Mouse (Mus musculus) intestine, postnatal 0 days (tissue): ENCODE measurements at regions not wholly inside any gene's neighbourhood (a gene's known extent, or its start where the extent isn't known, plus 50 kb on each side); places are given as distances from the start of the nearest gene placed in this dataset.

Source experiments
- ATAC-seq: fragments of 200-750 bp; cut with Nextera tagmentation; 2 replicates; pipeline ENCODE4 v1.8.0; 2017; ENCODE audit warnings: mild to moderate bottlenecking, moderate TSS enrichment, moderate library complexity
- H3K27ac ChIP-seq: fragments of 300-500 bp; sonication (generic); 2 replicates; pipeline ENCODE4 v1.5.1; 2014; ENCODE audit warnings: mild to moderate bottlenecking, low read depth, low read length, moderate library complexity
- H3K27me3 ChIP-seq: fragments of 300-500 bp; sonication (generic); replicated peaks from 2 replicates; pipeline ENCODE4 v1.6.1; 2014; ENCODE audit warnings: low read length, mixed read lengths; ENCODE audit not compliant: control insufficient read depth, insufficient read depth
- H3K36me3 ChIP-seq: fragments of 300-500 bp; sonication (generic); 2 replicates; pipeline ENCODE4 v1.6.1; 2014; ENCODE audit warnings: mild to moderate bottlenecking, moderate library complexity; ENCODE audit not compliant: control insufficient read depth, insufficient read depth
- H3K4me1 ChIP-seq: fragments of 300-500 bp; sonication (generic); replicated peaks from 2 replicates; pipeline ENCODE4 v1.6.1; 2014; ENCODE audit warnings: antibody characterized with exemption, low read length, mixed read lengths; ENCODE audit not compliant: control insufficient read depth, insufficient read depth
- H3K4me2 ChIP-seq: fragments of 300-500 bp; sonication (generic); replicated peaks from 2 replicates; pipeline ENCODE4 v1.6.1; 2014; ENCODE audit warnings: low read depth, mild to moderate bottlenecking, moderate library complexity
- H3K4me3 ChIP-seq: fragments of 300-500 bp; sonication (generic); 2 replicates; pipeline ENCODE4 v1.5.1; 2014; ENCODE audit warnings: low read depth, low read length
- H3K9ac ChIP-seq: fragments of 300-500 bp; sonication (generic); 2 replicates; pipeline ENCODE4 v1.6.1; 2014; ENCODE audit warnings: mild to moderate bottlenecking, low read depth, low read length
- H3K9me3 ChIP-seq: fragments of 300-500 bp; sonication (generic); 2 replicates; pipeline ENCODE4 v1.6.1; 2016; ENCODE audit warnings: mixed run types; ENCODE audit not compliant: control insufficient read depth
- CTCF ChIP-seq: sonication (generic); IDR thresholded peaks from 2 replicates; pipeline ENCODE4 v1.5.1; 2016; ENCODE audit warnings: low read depth, mild to moderate bottlenecking, control low read depth, antibody characterized with exemption, moderate library complexity
- WGBS: fragments of 180-500 bp; shearing (Covaris S2); extraction: QIAGEN DNeasy Blood & Tissue Kit; methylation state at CpG from one replicate; pipeline ENCODE4 v1.1.7; 2014; 5-methylcytosine and 5-hydroxymethylcytosine counted together

DNA sequence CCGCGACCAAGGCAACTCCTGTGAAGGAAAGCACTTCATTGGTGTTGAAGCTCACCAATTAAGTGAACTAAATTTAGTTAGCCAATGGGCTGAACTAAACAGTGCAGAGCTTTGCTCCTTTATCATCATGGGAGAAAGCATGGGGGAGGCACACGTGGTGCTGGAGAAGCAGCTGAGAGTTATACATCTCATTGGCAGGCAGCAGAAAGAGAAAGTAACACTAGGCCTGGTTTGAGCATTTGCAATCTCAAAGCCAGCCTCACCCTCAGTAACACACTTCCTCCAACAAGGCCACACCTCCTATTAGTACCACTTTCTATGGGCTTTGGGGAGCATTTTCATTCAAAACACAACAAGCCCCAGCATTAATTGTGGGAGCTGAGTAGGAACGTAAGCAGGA lies 109.4 kb downstream of the Ifng start:
- Histone ChIP-seq H3K27ac (no peak overlapping the region), H3K27me3 (no peaks in the 10 kb centered on the region), H3K4me3 (no peak overlapping the region), H3K9me3 (no peaks in the 10 kb centered on the region), H3K4me2 (no peak overlapping the region), H3K9ac (no peak overlapping the region), H3K36me3 (no peaks in the 10 kb centered on the region), H3K4me1 (no peaks in the 10 kb centered on the region)
- ATAC-seq, result no peak
- TF ChIP-seq CTCF, result no peak
- WGBS, result 74% methylated on average over 4 of the region's 4 CpGs

DNA sequence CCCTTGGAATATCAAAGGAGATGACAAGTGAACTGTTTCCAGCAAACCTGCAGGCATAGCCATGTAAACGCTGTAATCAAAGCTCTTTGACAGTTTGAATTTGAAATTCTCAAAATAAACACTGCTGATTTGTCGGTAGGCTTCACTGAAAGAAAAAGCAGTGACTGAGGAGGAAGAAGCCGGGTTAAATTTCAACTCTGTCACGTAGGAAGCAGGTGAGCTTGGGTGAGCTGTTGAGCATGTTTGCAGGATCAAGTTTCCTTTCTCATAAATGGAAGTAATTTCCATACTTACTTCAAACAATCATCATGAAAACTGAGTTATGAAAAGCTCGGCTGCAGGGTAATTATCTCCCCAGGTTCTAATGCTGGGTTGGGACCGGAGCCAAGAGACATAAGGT lies 118.0 kb downstream of the Ifng start:
- WGBS, result 32% methylated on average over 6 of the region's 6 CpGs
- no peaks in the 10 kb centered on the region for H3K9me3 ChIP-seq
- no peak for ATAC-seq
- H3K4me3 ChIP-seq, result no peak overlapping the region
- no peak for TF ChIP-seq CTCF
- no peaks in the 10 kb centered on the region for H3K36me3 ChIP-seq
- no peaks in the 10 kb centered on the region for H3K4me1 ChIP-seq
- no peaks in the 10 kb centered on the region for H3K27me3 ChIP-seq
- H3K9ac ChIP-seq, result no peak overlapping the region
- no peak overlapping the region for H3K27ac ChIP-seq
- no peak overlapping the region for H3K4me2 ChIP-seq

DNA sequence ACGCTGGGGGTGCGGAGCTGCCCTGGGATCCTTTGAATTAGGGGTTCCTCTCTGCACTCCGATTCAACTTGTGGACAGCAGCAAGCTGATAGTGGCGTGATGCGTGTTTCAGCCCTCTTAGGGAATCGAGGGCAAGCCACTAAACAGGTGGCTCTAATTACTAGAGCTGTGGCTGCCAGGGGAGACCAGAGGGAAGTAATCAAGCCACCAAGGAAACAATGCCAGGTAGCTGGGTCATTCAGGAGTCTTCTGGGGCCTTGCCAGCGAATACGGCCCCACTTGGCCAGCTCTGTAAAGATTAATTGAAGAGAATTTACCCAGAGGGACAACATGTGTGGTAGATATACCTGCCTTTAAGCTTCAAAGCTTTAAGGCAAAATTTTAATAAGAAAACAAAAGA lies 123.2 kb downstream of the Ifng start:
- no peaks in the 10 kb centered on the region for H3K4me1 ChIP-seq
- TF ChIP-seq CTCF, result no peak
- no peak overlapping the region for H3K4me2 ChIP-seq
- H3K4me3 ChIP-seq, result no peak overlapping the region
- H3K27me3 ChIP-seq, result no peaks in the 10 kb centered on the region
- no peaks in the 10 kb centered on the region for H3K36me3 ChIP-seq
- no peak overlapping the region for H3K9ac ChIP-seq
- no peak for ATAC-seq
- no peak overlapping the region for H3K27ac ChIP-seq
- WGBS, result 82% methylated on average over 8 of the region's 8 CpGs
- H3K9me3 ChIP-seq, result no peaks in the 10 kb centered on the region

DNA sequence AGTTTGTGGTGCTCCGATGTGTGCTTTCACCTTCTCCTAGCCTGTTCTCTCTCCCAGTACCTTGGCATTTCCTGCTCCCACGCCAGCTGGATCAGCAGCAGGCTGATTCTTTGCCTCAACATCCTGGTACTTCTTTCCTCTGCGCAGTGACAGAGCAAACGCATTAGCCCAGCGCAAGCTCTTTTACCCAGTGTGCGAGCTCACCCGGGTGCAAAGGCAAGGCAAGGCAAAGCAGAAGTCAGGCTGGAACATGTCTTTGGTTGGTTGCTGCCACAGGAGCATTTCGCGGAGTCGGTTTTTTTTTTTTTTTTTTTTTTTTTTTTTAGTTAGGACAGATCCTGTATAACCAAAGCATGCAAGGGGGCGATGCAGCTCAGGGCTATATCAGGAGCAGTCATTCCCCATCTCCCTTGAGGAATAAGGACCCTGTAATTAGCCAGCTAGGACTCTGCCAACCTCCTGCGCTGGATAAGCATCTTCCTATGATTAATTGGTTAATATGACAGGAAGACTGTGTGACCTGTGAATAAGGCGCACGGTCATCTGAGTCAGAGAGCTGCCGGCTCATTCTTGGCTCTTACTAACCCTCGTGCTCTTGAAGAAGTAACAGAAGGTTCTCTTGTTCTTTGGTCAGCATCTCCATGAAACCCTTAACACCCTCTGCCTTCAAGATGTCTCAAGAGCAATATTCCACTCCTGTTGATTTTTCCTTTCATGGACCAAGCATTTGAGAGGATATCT lies 123.9 kb downstream of the Ifng start:
- H3K9me3 ChIP-seq, result no peaks in the 10 kb centered on the region
- 81% methylated on average over 16 of the region's 16 CpGs for WGBS
- ATAC-seq, result no peak
- no peaks in the 10 kb centered on the region for H3K36me3 ChIP-seq
- no peak overlapping the region for H3K4me2 ChIP-seq
- H3K27ac ChIP-seq, result no peak overlapping the region
- H3K4me3 ChIP-seq, result no peak overlapping the region
- no peak overlapping the region for H3K9ac ChIP-seq
- no peaks in the 10 kb centered on the region for H3K27me3 ChIP-seq
- H3K4me1 ChIP-seq, result no peaks in the 10 kb centered on the region
- no peak for TF ChIP-seq CTCF

DNA sequence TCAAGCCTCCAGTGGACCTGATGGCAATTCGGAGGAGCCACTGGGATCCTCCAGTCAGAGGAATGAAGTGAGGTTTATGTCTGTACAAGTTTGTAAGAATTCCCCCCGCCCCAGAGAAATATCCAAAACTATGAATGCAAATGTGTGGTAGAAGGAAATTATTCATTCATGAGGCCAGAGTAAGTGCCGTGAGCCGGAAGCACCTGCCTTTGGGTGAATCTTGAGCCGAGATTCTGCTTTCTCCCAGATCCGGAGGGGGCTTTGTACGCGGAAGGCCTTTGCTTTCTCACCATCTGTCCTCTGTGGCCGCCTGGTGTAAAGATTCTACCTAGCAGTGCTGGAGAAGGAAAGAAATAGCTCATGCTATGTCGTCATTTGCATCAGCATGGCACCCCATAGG lies 127.8 kb downstream of the Ifng start:
- H3K36me3 ChIP-seq, result no peaks in the 10 kb centered on the region
- no peaks in the 10 kb centered on the region for H3K27me3 ChIP-seq
- H3K4me3 ChIP-seq, result no peak overlapping the region
- no peaks in the 10 kb centered on the region for H3K4me1 ChIP-seq
- no peak for TF ChIP-seq CTCF
- no peak overlapping the region for H3K4me2 ChIP-seq
- no peak for ATAC-seq
- H3K27ac ChIP-seq, result no peak overlapping the region
- WGBS, result 87% methylated on average over 10 of the region's 10 CpGs
- no peaks in the 10 kb centered on the region for H3K9me3 ChIP-seq
- no peak overlapping the region for H3K9ac ChIP-seq

DNA sequence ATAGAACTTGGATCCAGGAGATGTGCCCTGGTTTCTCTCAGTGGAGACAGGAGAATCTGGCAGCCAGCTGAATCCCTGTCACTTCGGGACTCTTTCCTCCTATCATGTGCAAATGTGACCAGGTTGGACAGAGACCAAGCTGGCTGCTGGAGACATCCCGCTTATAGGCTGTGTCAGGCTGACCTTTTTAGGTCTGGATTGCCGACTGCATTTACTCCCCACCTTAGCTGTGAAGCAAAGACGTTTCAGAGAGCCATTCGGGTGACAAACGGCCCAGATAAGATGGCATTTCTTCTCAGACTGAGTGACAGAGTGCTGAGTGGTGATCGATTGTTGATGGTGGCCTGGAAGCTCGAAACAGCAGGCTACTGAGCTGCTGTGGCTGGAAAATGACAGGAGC lies 128.6 kb downstream of the Ifng start:
- H3K27me3 ChIP-seq, result no peaks in the 10 kb centered on the region
- no peak overlapping the region for H3K27ac ChIP-seq
- ATAC-seq, result no peak
- WGBS, result 33% methylated on average over 8 of the region's 8 CpGs
- no peak for TF ChIP-seq CTCF
- H3K9me3 ChIP-seq, result no peaks in the 10 kb centered on the region
- H3K36me3 ChIP-seq, result no peaks in the 10 kb centered on the region
- H3K4me1 ChIP-seq, result no peaks in the 10 kb centered on the region
- H3K9ac ChIP-seq, result no peak overlapping the region
- H3K4me3 ChIP-seq, result no peak overlapping the region
- H3K4me2 ChIP-seq, result no peak overlapping the region

DNA sequence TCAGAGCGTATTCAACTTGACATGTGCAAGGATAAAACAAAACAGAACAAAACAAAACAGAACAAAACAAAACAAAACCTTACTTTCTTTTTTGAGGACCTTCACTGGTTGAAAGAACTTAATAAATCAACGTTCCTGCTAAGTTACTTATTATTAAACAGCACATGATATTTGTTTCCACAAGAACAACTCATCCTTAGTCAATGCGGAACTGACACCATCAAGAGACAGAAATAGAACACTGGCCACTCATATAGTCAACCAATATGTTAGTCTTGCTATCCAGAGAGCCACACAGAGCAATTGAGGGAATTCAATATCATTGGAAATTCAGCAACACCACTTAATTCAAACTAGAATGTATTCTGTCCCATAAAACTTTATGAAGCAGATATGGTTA lies 132.4 kb downstream of the Ifng start:
- Histone ChIP-seq H3K4me3 (no peak overlapping the region), H3K4me2 (no peak overlapping the region), H3K9ac (no peak overlapping the region), H3K27me3 (no peaks in the 10 kb centered on the region), H3K36me3 (no peaks in the 10 kb centered on the region), H3K4me1 (no peaks in the 10 kb centered on the region), H3K27ac (no peak overlapping the region), H3K9me3 (no peaks in the 10 kb centered on the region)
- no peak for ATAC-seq
- 85% methylated on average over 3 of the region's 3 CpGs for WGBS
- TF ChIP-seq CTCF, result no peak
